Mouse (Mus musculus) heart, adult 2 months (tissue): ENCODE data around the gene Ipmk. TPM values are rescaled to one million over a fixed set of nuclear protein-coding genes. Genes with fewer than 3 reads are reported as not detected.

Experiments
- DNase-seq, 2 experiments: peaks; one replicate each; pipeline ENCODE4 v3.0.0; 2021
- H3K27ac ChIP-seq: fragments of 200-600 bp; 2 replicates; pipeline ENCODE4 v1.8.1; 2022
- H3K27me3 ChIP-seq: fragments of 200-500 bp; 2 replicates; pipeline ENCODE4 v1.6.1; 2012; ENCODE audit warnings: mild to moderate bottlenecking, low read length, inconsistent platforms, mixed read lengths; ENCODE audit not compliant: control insufficient read depth, insufficient read depth
- H3K36me3 ChIP-seq: fragments of 200-500 bp; 2 replicates; pipeline ENCODE4 v1.6.1; 2012; ENCODE audit warnings: low read length, inconsistent platforms; ENCODE audit not compliant: control insufficient read depth, insufficient read depth
- H3K4me1 ChIP-seq: fragments of 200-500 bp; 2 replicates; pipeline ENCODE4 v1.6.1; 2011; ENCODE audit warnings: low read length; ENCODE audit not compliant: control insufficient read depth, insufficient read depth
- H3K4me3 ChIP-seq: fragments of 200-600 bp; 2 replicates; pipeline ENCODE4 v1.8.1; 2022
- H3K79me2 ChIP-seq: fragments of 200-500 bp; replicated peaks from 2 replicates; pipeline ENCODE4 v1.6.1; 2012; ENCODE audit warnings: mild to moderate bottlenecking, inconsistent platforms, low read length, moderate library complexity, mixed read lengths; ENCODE audit not compliant: control insufficient read depth, insufficient read depth
- H3K9ac ChIP-seq: fragments of 200-500 bp; 2 replicates; pipeline ENCODE4 v1.6.1; 2012; ENCODE audit warnings: low read depth, mild to moderate bottlenecking, control low read depth, inconsistent platforms, low read length, mixed read lengths
- CTCF ChIP-seq: fragments of 200-600 bp; IDR thresholded peaks from 2 replicates; pipeline ENCODE4 v1.8.1; 2022; ENCODE audit warnings: antibody characterized with exemption, mild to moderate bottlenecking, moderate library complexity
- EP300 ChIP-seq: fragments of 200-500 bp; IDR thresholded peaks from 2 replicates; pipeline ENCODE4 v1.6.1; 2011; ENCODE audit warnings: low read depth, low read length, control low read depth; ENCODE audit not compliant: insufficient read depth
- POLR2A ChIP-seq: fragments of 200-500 bp; IDR thresholded peaks from 2 replicates; pipeline ENCODE4 v1.6.1; 2011; ENCODE audit warnings: mild to moderate bottlenecking, low read depth, low read length, control low read depth; ENCODE audit not compliant: insufficient read depth
- WGBS: fragments of 180-500 bp; shearing (Covaris S2); methylation state at CpG from one replicate; pipeline ENCODE4 v1.1.7; 2018; 5-methylcytosine and 5-hydroxymethylcytosine counted together
- intact Hi-C: fragments of 180-260 bp; cut with DNase I; formaldehyde crosslinking; loops from one replicate; pipeline ENCODE4 v1.15.1; 2025
- polyA plus RNA-seq: library from polyadenylated mRNA; depleted of rRNA; stranded (reverse); fragments of >200 nt; gene quantifications from 2 replicates; pipeline ENCODE4 v1.2.3, GENCODE M21; 2012
- total RNA-seq, 2 experiments: library from RNA; stranded (reverse); gene quantifications; 2 replicates each; pipeline ENCODE4 v1.2.3; 2021

Gene Ipmk
- total and polyA plus RNA-seq, 3 experiments: 5.0 to 17.9 (median 12.6) TPM

DNA sequence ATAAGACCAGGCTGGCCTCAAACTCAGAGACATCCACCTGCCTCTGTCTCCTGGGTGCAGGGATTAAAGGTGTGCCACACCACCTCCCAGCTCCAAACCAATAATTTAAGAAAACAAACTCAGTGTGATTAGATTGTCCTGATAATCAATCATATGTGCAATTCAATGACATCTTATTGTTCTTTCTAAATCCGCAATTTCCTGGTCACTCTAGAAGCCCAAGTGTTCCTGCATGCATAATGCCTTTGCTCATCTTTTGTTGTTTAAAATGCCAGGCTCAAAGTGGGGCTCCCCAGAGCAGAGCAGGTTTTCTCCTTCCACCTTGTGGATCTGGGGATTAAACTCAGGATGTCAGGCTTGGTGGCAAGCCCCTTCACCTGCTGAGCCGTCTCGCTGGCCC lies 37.3 kb upstream of the Ipmk start:
- Histone ChIP-seq H3K4me1 (no peaks in the 10 kb centered on the region), H3K27me3 (0 out of 2 replicates have a peak, but pooled peaks cover 2% of the 10 kb centered on the region), H3K36me3 (no peaks in the 10 kb centered on the region), H3K9ac (no peak overlapping the region), H3K27ac (no peak overlapping the region), H3K4me3 (no peak overlapping the region), H3K79me2 (no peaks in the 10 kb centered on the region)
- DNase-seq: no peak
- WGBS: 61% methylated on average over 3 of the region's 3 CpGs
- no peak for TF ChIP-seq POLR2A
- TF ChIP-seq CTCF: no peak
- no peak for TF ChIP-seq EP300
- intact Hi-C loops: no loop called here

DNA sequence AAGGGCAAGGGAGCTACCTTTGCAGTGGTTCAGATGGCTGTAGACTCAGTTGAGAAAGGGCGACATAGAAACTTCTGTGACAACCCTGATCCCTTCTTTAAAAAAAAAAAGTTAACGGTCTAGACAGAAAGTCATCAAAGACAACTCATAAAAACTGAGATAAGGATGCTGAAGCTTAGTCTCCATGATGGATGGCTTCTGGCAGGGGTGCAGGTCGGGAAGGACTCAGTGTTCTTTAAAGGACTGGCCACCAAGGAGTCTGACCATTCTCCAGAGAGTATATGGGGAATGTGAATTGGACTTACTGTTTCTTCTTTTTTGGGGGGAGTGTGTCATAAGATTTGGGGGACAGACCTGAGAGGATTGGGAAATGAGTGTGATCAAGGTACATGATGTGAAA lies 33.0 kb upstream of the Ipmk start:
- DNase-seq: no peak
- H3K79me2 ChIP-seq: no peaks in the 10 kb centered on the region
- TF ChIP-seq EP300 (no peak), CTCF (no peak), POLR2A (no peak)
- 72% methylated on average over 3 of the region's 3 CpGs for WGBS
- H3K4me1 ChIP-seq: no peaks in the 10 kb centered on the region
- intact Hi-C loops: no loop called here
- no peaks in the 10 kb centered on the region for H3K27me3 ChIP-seq
- no peaks in the 10 kb centered on the region for H3K36me3 ChIP-seq
- no peak overlapping the region for H3K27ac ChIP-seq
- H3K9ac ChIP-seq: no peak overlapping the region
- H3K4me3 ChIP-seq: no peak overlapping the region

DNA sequence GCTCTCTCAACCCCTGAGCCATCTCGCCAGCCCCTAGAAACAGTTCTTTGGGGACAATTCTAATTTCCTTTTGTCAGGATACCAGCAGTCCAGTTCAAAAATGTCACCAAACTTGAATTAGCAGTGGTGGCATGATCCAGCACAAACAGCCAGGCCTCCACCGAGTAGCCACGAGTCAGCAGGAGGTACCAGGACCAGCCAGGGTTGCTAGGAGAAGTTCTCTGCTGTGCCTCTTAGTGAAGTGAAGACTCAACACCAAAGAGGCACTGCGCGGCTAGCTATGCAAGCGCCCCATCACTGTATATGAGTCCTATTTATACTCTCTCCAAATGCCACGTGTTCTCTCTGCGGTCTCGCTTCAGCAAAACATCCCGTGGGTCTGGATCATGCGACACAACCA lies 31.5 kb upstream of the Ipmk start:
- Histone ChIP-seq H3K27me3 (no peaks in the 10 kb centered on the region), H3K4me3 (no peak overlapping the region), H3K9ac (no peak overlapping the region), H3K4me1 (no peaks in the 10 kb centered on the region), H3K27ac (no peak overlapping the region), H3K79me2 (no peaks in the 10 kb centered on the region), H3K36me3 (no peaks in the 10 kb centered on the region)
- no peak for DNase-seq
- 68% methylated on average over 11 of the region's 11 CpGs for WGBS
- intact Hi-C loops: no loop called here
- TF ChIP-seq POLR2A (no peak), CTCF (no peak), EP300 (no peak)

DNA sequence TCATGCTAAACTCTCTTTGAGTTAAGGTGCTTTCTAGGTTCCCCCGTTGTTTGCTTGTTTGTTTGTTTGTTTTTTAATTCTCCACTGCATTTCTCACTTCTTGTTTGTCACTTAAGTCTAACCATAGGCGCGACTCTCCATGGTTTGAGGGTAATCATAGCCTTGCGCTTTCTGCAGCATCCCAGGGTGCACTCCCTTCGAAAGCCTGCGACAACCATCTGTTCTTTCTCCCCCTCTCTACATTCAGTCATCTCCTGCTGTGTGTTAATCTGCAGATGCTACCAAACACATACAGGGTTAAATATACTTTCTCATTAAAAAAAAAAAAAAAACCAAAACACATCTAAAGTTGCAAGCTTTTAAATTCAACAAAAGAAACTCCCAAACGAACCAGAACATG lies 31.1 kb upstream of the Ipmk start:
- no peaks in the 10 kb centered on the region for H3K79me2 ChIP-seq
- WGBS: 55% methylated on average over 7 of the region's 7 CpGs
- H3K27ac ChIP-seq: no peak overlapping the region

DNA sequence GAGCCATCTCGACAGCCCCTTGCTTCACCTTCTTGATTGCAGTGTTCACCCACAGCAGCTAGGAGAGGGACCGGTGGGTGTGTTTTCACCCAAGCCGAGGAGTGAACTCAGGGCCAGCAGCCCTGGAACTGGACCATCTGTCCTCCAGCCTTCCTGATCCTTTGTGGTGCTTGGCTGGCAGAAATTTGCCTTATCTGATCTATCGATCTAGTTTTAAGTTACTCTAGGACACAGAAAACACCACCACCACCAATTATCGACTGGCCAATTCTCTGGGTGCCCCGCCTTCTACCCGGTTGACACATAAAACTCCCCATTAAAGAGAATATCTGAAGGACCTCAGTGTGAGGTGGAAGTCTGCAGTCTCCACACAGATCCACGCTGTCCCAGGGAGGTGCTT lies 23.9 kb upstream of the Ipmk start:
- intact Hi-C loops: no loop called here
- H3K36me3 ChIP-seq: no peaks in the 10 kb centered on the region
- DNase-seq: no peak

More for the DNA sequence above, 31.1 kb upstream of the Ipmk start:
- Histone ChIP-seq H3K4me3 (no peak overlapping the region), H3K36me3 (no peaks in the 10 kb centered on the region), H3K9ac (no peak overlapping the region), H3K27me3 (no peaks in the 10 kb centered on the region), H3K4me1 (no peaks in the 10 kb centered on the region)
- TF ChIP-seq CTCF (no peak), POLR2A (no peak), EP300 (no peak)
- DNase-seq: no peak
- intact Hi-C loops: no loop called here

DNA sequence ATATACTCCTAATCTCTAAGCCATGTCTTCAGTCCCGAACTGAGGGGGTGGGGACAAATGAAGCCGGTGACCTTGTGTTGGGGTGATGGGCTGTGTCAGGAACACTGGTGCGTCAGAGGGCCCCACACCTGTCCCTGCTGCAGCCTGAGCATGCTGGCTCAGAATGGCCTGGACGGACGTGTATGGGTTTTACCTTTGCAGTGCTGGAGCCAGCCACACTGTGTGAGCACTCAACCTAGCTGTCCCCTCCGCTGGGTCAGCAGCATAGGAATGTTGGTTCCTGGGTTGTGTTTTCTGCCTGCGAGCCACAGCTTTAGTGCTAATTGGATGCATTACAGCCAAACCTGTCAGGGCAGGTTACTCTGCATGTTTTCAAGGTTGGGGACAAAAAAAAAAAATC lies 21.4 kb upstream of the Ipmk start:
- TF ChIP-seq CTCF (no peak), POLR2A (no peak), EP300 (no peak)
- Histone ChIP-seq H3K4me1 (no peaks in the 10 kb centered on the region), H3K36me3 (no peaks in the 10 kb centered on the region), H3K27me3 (no peaks in the 10 kb centered on the region), H3K27ac (no peak overlapping the region), H3K79me2 (no peaks in the 10 kb centered on the region), H3K9ac (no peak overlapping the region), H3K4me3 (no peak overlapping the region)
- DNase-seq: no peak
- 71% methylated on average over 7 of the region's 7 CpGs for WGBS
- intact Hi-C loops: loop anchor here (5.0 kb wide), 1 partner anchor 41 kb away; no protein-coding TSS in a partner anchor

More for the DNA sequence above, 23.9 kb upstream of the Ipmk start:
- WGBS: 77% methylated on average over 8 of the region's 8 CpGs
- TF ChIP-seq EP300 (no peak), POLR2A (no peak), CTCF (no peak)
- Histone ChIP-seq H3K4me3 (no peak overlapping the region), H3K4me1 (no peaks in the 10 kb centered on the region), H3K27me3 (no peaks in the 10 kb centered on the region), H3K79me2 (no peaks in the 10 kb centered on the region), H3K27ac (no peak overlapping the region), H3K9ac (no peak overlapping the region)
